Mouse (Mus musculus): ENCODE results near the gene Gm5862.
"Not testable (repeated sequence)": the region's sequence is repeated elsewhere in the genome, so short reads cannot be mapped to it uniquely, and the experiment has no call there.

Gm5862 gene

GRCm38 (mm10) chr5:26022816-26023215 is at the start of gene Gm5862:
Gene Gm5862, minus strand, starts transcription at chr5:26022916.
- DNase-seq (ENCODE audit: low spot score in 2 of 2): not testable (repeated sequence)

GRCm38 (mm10) chr5:26070716-26071115 is 48.0 kb upstream of the Gm5862 start:
- no peak for DNase-seq (ENCODE audit: low spot score in 2 of 2)

GRCm38 (mm10) chr5:26058481-26058880 is 35.8 kb upstream of the Gm5862 start, which contains the start of gene Gm7347:
Gene Gm7347, minus strand, starts transcription at chr5:26058581.
- DNase-seq (ENCODE audit: low spot score in 2 of 2): not testable (repeated sequence)

GRCm38 (mm10) chr5:26039458-26039857 is 16.7 kb upstream of the Gm5862 start, which contains the start of gene Speer4a:
Gene Speer4a, minus strand, starts transcription at chr5:26039558.
- DNase-seq (ENCODE audit: low spot score in 2 of 2): not testable (repeated sequence)

GRCm38 (mm10) chr5:26007697-26008096 is 15.0 kb downstream of the Gm5862 start:
- not testable (repeated sequence) for DNase-seq (ENCODE audit: low spot score in 2 of 2)

- DNase-seq (ENCODE audit: low spot score in 2 of 2): not testable (repeated sequence)
Observed at GRCm38 (mm10) chr5:26006937-26007695, 15.6 kb downstream of the Gm5862 start.

GRCm38 (mm10) chr5:26004698-26005097 is 18.0 kb downstream of the Gm5862 start, which contains the start of gene Gm1979:
Gene Gm1979, minus strand, starts transcription at chr5:26004798.
- not testable (repeated sequence) for DNase-seq (ENCODE audit: low spot score in 2 of 2)

GRCm38 (mm10) chr5:25988550-25988949 is 34.2 kb downstream of the Gm5862 start, which contains the start of gene Gm21698:
Gene Gm21698, minus strand, starts transcription at chr5:25988650.
- DNase-seq (ENCODE audit: low spot score in 2 of 2): not testable (repeated sequence)

GRCm38 (mm10) chr5:25972563-25972962 is 50.2 kb downstream of the Gm5862 start, which contains the start of gene Gm21680:
Gene Gm21680, minus strand, starts transcription at chr5:25972663.
- not testable (repeated sequence) for DNase-seq (ENCODE audit: low spot score in 2 of 2)
